Mouse (Mus musculus): ENCODE results near the gene Iqcg.

GRCm38 (mm10) chr16:33024456-33025104, 31.4 kb downstream of the Iqcg start:
- TF ChIP-seq CTCF (conservative IDR thresholded peaks at IDR 0.05; ENCODE audit: low read length) (no peak), NANOG (IDR thresholded peaks at IDR 0.05; ENCODE audit: borderline replicate concordance, low read length) (no peak)
